Mouse (Mus musculus) monocyte, adult 2 months (primary cell): ENCODE measurements around the gene Osbpl9.

Experiments
- DNase-seq, 2 experiments: peaks; one replicate each; pipeline ENCODE4 v3.0.0; 2022; ENCODE audit warnings: low spot score in 2 of 2, low read depth in 1 of 2

The Osbpl9 gene

GRCm38 (mm10) chr4:109201582-109202424 is at the start of gene Osbpl9:
Osbpl9 (minus strand) TSS chr4:109202272.
- peak; percentile 90 to 93 for DNase-seq

- DNase-seq: peak in 1 of 2 experiments; percentile 6
Measured at GRCm38 (mm10) chr4:109251605-109252004, 49.5 kb upstream of the Osbpl9 start.

DNA sequence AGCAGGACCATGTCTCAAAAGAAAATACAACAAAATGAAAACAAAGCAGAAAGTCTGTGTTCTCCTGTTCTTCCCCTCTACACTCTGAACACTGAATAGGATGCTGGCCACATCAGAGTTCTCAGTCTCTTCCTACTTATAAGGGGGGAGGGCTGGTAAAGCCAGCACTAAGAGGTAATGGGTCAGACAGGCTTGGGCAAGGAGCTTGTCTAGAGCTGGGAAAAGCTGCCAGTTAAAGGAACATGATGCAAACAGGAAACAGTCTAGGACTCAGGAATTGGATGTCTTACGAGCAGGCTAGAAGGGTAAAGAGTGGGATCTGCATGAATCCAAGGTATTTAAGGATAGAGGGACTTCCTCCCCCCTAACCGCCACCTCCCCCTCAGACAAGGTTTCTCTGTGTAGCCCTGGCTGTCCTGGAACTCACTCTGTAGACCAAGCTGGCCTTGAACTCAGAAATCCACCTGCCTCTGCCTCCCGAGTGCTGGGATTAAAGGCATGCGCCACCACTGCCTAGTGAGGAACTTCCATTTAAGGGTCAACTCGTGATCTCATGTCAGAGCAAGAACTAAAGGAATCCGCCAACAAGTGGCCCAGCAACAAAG is 43.0 kb upstream of the Osbpl9 start:
- no peak for DNase-seq

DNA sequence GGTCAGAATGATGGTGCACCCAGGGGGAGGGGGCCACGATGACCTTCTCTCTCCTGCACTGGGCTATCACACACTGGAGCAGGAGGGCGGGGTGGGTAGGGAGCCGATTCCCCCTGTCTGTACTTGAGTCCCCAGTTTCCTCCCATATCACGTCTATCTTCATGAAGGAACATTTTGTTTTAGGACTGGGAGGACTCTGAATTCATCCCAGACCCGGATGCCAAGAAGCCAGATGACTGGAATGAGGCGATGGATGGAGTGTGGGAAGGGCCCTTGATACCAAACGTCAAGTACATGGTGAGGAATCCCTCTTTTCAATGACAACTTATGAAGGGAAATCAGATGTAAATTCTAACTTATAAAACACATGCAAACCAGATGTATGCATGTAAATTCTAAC is 42.4 kb upstream of the Osbpl9 start:
- DNase-seq: no peak

- DNase-seq: no peak
Measured at GRCm38 (mm10) chr4:109241934-109242333, 39.9 kb upstream of the Osbpl9 start.

DNA sequence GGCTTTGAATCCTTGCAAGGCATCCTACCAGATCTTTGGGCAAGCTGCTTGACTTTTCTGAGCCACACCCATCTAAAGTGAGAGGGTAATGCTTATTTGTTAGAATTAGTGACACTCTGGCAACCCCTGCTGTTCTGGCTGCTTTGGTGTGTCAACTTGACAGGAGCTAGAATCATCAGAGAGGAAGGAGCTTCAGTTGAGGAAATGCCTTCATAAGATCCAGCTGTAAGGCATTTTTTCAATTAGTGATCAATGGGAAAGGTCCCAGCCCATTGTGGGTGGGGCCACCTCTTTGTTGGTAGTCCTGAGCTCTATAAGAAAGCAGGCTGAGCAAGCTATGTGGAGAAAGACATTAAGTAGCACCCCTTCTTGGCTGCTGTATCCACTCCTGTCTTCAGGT is 39.1 kb upstream of the Osbpl9 start:
- no peak for DNase-seq

- DNase-seq: no peak
Measured at GRCm38 (mm10) chr4:109238428-109239268, 36.6 kb upstream of the Osbpl9 start.

DNA sequence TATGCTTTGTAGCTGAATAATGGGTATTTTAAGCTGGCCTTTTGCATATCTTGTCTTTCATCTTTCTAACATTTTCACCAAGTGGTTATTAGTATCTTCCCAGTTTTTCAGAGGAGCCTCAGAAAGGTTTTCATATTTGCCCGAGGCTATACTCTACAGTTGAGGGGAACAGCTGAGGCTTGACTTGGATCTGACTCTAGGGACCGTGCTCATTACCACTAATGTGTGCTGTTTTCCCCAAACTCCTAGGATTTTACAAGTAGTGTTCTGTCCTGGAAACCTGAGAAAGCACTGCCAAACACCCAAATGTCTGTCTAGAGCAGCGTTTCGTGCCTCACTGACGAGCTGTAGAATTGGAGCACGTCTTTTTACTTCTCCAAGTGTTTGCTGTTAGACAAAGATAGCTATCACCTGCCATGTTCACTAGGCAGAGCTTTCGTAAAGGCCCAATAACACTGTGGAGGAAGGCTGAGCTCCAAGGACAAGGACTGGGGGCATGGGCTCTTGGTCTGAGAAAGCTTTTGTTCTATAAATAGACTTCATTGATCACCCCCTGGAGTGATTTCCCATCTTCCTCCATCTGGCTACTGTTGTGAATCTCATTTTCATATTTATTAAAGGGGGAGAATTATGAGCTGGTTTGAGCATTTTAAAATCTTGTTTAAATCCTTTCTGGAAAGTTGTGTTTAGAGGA is 34.3 kb upstream of the Osbpl9 start:
- no peak for DNase-seq

DNA sequence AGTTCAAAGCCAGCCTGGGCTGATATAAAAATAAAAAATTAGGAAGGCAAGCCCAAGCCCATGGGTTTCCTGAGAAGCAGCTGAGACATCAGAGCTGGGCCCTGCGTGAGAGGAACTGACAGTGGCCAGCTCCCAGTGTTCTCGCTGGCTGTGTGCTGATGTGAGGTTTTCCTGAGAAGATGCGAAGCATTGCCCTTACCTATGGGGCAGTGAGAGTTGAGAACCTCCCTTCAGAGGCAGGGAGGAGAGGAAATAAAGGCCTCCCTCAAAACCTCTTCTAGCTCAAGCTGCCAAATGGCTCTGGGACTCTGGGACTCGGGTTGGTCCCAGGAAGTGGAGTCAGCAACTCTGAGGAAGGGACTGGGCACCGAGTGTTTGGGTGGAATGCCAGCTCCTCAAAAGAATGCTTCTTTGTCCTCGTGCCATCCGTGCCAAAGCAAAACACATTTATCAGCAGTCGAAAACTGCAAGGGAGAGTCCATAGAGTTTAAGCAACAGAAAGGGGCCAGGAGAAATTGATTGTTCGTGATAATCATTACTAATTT is 32.8 kb upstream of the Osbpl9 start:
- DNase-seq: no peak

GRCm38 (mm10) chr4:109234185-109234584 is 32.1 kb upstream of the Osbpl9 start, which contains the start of gene Calr4:
Calr4 (plus strand) TSS chr4:109234485.
- DNase-seq: no peak

GRCm38 (mm10) chr4:109229766-109230279 is 27.8 kb upstream of the Osbpl9 start:
- DNase-seq: no peak

DNA sequence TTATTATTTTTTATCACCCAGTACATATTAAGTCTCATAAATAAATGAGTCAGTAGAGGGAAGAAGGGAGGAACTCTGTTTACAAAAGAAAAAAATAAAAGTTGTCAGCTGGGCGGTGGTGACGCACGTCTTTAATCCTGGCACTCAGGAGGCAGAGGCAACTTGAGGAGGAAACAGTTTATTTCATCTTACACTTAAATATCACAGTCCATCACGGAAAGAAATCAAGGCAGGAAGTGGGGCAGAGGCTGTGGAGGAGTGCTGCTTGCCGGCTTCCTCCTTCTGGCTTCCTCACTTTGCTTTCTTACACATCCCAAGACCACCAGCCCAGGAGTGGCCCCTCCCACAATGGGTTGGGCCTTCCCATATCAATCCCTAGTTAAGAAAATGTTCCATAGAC is 24.0 kb upstream of the Osbpl9 start:
- no peak for DNase-seq

DNA sequence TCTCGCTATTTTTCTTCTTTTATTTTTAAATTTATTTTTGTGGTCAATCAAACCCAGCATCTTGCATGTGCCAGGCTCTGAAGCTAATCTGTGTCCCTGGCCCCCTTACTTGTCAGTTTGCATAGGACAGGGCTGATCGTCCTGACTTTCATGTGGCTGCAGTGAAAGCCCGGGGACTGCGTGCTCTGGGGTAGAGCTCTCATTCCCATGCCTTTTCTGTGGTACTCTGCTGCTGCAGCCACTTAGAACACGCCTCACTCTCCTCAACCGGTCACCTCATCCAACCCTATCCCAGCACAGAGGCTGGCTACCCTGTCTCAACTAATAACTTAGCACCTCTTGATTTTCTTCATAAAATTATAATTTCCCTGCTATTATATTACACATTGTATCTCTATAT is 23.5 kb upstream of the Osbpl9 start:
- no peak for DNase-seq

DNA sequence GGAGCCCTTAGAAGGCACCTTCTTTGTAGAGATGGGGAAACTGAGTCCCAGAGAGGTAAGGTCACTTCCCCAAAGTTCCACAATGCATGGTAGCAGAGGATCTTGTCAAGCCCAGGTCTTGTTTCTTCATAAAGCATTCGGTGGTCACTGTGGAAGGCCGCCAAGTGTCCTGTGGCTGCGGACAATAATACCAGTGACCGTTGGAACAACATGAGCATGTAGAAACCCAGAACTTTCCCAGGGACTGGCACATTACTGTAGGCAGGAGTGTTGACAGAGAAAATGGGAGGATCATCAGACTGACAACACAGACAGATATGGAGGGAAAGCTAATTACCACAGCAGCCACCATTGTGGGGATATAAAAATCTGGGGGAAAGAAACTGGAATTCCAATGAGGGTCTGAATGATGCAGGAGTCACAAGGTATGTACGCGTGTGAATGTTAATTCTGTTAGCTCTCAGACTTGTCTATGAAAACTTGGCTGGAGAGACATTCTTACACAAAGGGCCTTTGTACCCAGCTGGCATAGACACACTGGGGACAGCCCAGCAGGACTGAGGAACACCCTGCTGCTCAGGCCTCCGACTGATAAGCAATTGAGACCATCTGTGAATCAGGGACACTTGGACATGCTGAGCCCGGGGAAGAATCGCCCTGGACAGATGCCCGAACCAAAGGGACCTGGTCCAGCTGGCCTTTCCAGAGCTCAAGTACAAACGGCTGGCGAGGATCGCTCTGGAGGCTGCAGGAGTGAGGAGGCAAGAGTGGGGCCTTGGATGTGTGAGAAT is 22.9 kb upstream of the Osbpl9 start:
- no peak for DNase-seq

GRCm38 (mm10) chr4:109222001-109222400 is 19.9 kb upstream of the Osbpl9 start:
- DNase-seq: no peak

GRCm38 (mm10) chr4:109220441-109220940 is 18.4 kb upstream of the Osbpl9 start:
- DNase-seq: no peak

- DNase-seq: no peak
Measured at GRCm38 (mm10) chr4:109218008-109218407, 15.9 kb upstream of the Osbpl9 start.

GRCm38 (mm10) chr4:109213986-109214385 is 11.9 kb upstream of the Osbpl9 start:
- DNase-seq: peak in 1 of 2 experiments; percentile 24

DNA sequence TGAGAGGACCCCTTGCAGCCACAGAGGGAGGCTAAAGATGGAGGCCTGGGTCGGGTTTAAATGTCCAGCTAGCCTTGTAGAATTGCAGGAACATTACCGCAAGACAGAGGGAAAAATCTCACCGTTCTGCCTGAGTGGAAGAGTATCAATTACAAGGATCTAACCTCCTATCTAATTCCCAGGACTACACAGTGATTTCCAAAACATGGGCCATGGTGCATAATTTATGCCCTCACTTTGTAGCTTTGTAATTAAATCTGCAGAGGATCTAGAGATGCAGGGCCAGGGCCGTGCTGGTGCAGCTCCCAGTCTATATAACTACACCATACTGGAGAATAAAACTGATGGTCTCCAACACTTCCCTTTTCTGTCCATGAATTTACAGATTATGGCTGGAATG is 8.8 kb upstream of the Osbpl9 start:
- DNase-seq: no peak

GRCm38 (mm10) chr4:109210253-109210652 is 8.2 kb upstream of the Osbpl9 start:
- DNase-seq: no peak
